In genomic region chr8:86781094-86781493, GRCm38 (mm10) we compare ENCODE assay signal across 23 mouse cellular contexts. TPM values are rescaled to one million over a fixed set of nuclear protein-coding genes. Genes with fewer than 3 reads are reported as not detected.
"Had no signal": no experiment of that assay in that cellular context is flagged by ENCODE, and none has a peak within 500 bp of the region (broad histone marks: within the 10 kb centered on the region; RNA-seq: fewer than 3 reads in every experiment).

No protein-coding gene starts in this region.

- H3K27ac ChIP-seq: gastrocnemius, adult 2 months; heart, embryonic 10.5 days; hindbrain, embryonic 10.5 days; hindbrain, embryonic 12.5 days; hindbrain, embryonic 14.5 days; intestine, embryonic 15.5 days; limb, embryonic 13.5 days; limb, embryonic 15.5 days; liver, embryonic 12.5 days; liver, embryonic 14.5 days had no signal

- H3K4me3 ChIP-seq: gastrocnemius, adult 2 months; heart, embryonic 10.5 days; heart, embryonic 12.5 days; hindbrain, embryonic 10.5 days; hindbrain, embryonic 12.5 days; intestine, embryonic 15.5 days; limb, embryonic 13.5 days; limb, embryonic 15.5 days; liver, embryonic 12.5 days had no signal

- DNase-seq: gastrocnemius, adult 2 months; gastrocnemius, postnatal 10 days; gastrocnemius, postnatal 25 days; heart, adult 18-20 months; heart, postnatal 10 days; heart, postnatal 4 days; kidney, adult 18-20 months; kidney, adult 8-10 months; kidney, postnatal 10 days; kidney, postnatal 25 days; kidney, postnatal 4 days; left cerebral cortex, postnatal 4 days had no signal

RNA-seq across cellular contexts. Expression of gene Gm10638, which starts 35.6 kb away (rescaled TPM):
- total RNA-seq: liver, adult 2 months had no signal
